Mouse (Mus musculus) forebrain, embryonic 14.5 days (tissue): ENCODE results near the gene Abr. TPM values are rescaled to one million over a fixed set of nuclear protein-coding genes. Genes with fewer than 3 reads are reported as not detected.
A peak's percentile ranks its signal among the peaks of the same experiment; 100 is the strongest.

ENCODE experiments used
- ATAC-seq: fragments of 200-750 bp; cut with Nextera tagmentation; 2 replicates; pipeline ENCODE4 v1.8.0; 2017; ENCODE audit warnings: mild to moderate bottlenecking, moderate library complexity
- DNase-seq: peaks from one replicate; pipeline ENCODE4 v3.0.0-alpha.2; 2015; ENCODE audit warnings: low spot score
- H3K27ac ChIP-seq: fragments of 300-500 bp; sonication (generic); 2 replicates; pipeline ENCODE4 v1.5.1; 2014; ENCODE audit warnings: low read depth, mild to moderate bottlenecking, control low read depth, low read length, moderate library complexity
- H3K27me3 ChIP-seq: fragments of 300-500 bp; sonication (generic); replicated peaks from 2 replicates; pipeline ENCODE4 v1.6.1; 2014; ENCODE audit warnings: low read length, control low read depth, mixed read lengths; ENCODE audit not compliant: control insufficient read depth, insufficient read depth
- H3K36me3 ChIP-seq: fragments of 300-500 bp; sonication (generic); 2 replicates; pipeline ENCODE4 v1.6.1; 2014; ENCODE audit warnings: low read length, control low read depth; ENCODE audit not compliant: control insufficient read depth, insufficient read depth
- H3K4me1 ChIP-seq: fragments of 300-500 bp; sonication (generic); 2 replicates; pipeline ENCODE4 v1.6.1; 2014; ENCODE audit warnings: antibody characterized with exemption, low read length, control low read depth; ENCODE audit not compliant: control insufficient read depth, insufficient read depth
- H3K4me2 ChIP-seq: fragments of 300-500 bp; sonication (generic); 2 replicates; pipeline ENCODE4 v1.6.1; 2014; ENCODE audit warnings: mild to moderate bottlenecking, control low read depth, low read length
- H3K4me3 ChIP-seq: fragments of 300-500 bp; sonication (generic); 2 replicates; pipeline ENCODE4 v1.5.1; 2014; ENCODE audit warnings: low read depth, low read length, control low read depth
- H3K9ac ChIP-seq: fragments of 300-500 bp; sonication (generic); 2 replicates; pipeline ENCODE4 v1.6.1; 2014; ENCODE audit warnings: mild to moderate bottlenecking, low read length, control low read depth, moderate library complexity
- H3K9me3 ChIP-seq: fragments of 300-500 bp; sonication (generic); replicated peaks from 2 replicates; pipeline ENCODE4 v1.6.1; 2016; ENCODE audit warnings: low read length, control low read depth, mixed read lengths; ENCODE audit not compliant: control insufficient read depth
- WGBS: fragments of 180-500 bp; shearing (Covaris S2); extraction: QIAGEN DNeasy Blood & Tissue Kit; methylation state at CpG from one replicate; pipeline ENCODE4 v1.1.7; 2014; 5-methylcytosine and 5-hydroxymethylcytosine counted together
- polyA plus RNA-seq: library from polyadenylated mRNA; unstranded; fragments of >200 nt; fragmentation: Nextera tagmentation; extraction: Ambion mirVana; gene quantifications from 2 replicates; pipeline ENCODE4 v1.2.1, GENCODE M21; 2014

Abr gene
- polyA plus RNA-seq, 1 experiment from 2014 or later: 88.8 TPM

DNA sequence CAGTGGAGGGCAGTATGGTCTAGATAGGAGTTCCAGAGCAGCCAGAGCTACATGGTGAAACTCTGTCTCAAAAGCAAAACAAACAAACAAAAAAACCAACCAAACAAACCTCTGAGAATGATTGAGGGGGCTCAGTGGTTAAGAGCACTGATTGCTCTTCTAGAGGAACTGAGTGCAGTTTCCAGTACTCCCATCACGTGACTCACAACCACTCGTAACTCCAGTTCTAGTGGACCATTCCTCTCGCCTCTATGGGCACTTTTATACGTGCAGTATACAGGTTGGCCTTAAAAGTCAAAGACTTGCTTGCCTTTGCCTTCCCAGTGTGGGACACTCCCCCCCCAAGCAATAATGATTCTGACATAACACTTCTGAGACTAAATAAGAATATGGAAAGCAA is 217.0 kb downstream of the Abr start:
- Histone ChIP-seq H3K4me1 (0 out of 2 replicates have a peak, but pooled peaks cover 2% of the 10 kb centered on the region), H3K36me3 (no peaks in the 10 kb centered on the region), H3K27me3 (no peaks in the 10 kb centered on the region), H3K27ac (no peak overlapping the region), H3K4me2 (no peak overlapping the region), H3K9me3 (no peaks in the 10 kb centered on the region), H3K9ac (no peak overlapping the region), H3K4me3 (no peak overlapping the region)
- no peak for ATAC-seq
- DNase-seq: no peak
- WGBS: 65% methylated on average over 4 of the region's 4 CpGs

GRCm38 (mm10) chr11:76401398-76401797 is 220.7 kb downstream of the Abr start:
- Histone ChIP-seq H3K4me1 (peaks cover 10% of the 10 kb centered on the region), H3K4me2 (no peak overlapping the region), H3K36me3 (no peaks in the 10 kb centered on the region), H3K9me3 (no peaks in the 10 kb centered on the region), H3K27me3 (no peaks in the 10 kb centered on the region), H3K27ac (no peak overlapping the region), H3K4me3 (no peak overlapping the region), H3K9ac (no peak overlapping the region; the same call in 1 of the 2 replicates)
- DNase-seq (peak; percentile 71), ATAC-seq (no peak)
- 50% methylated on average over 10 of the region's 10 CpGs for WGBS

- Histone ChIP-seq H3K9ac (no peak overlapping the region; the same call in 1 of the 2 replicates), H3K4me3 (peak overlapping the region; percentile 83; the same call in 1 of the 2 replicates), H3K4me1 (peaks cover 10% of the 10 kb centered on the region), H3K4me2 (peak overlapping the region; percentile 76), H3K36me3 (no peaks in the 10 kb centered on the region), H3K9me3 (no peaks in the 10 kb centered on the region), H3K27me3 (no peaks in the 10 kb centered on the region), H3K27ac (no peak overlapping the region; the same call in 1 of the 2 replicates)
- ATAC-seq: peak; percentile 19; the same call in 1 of the 2 replicates
- DNase-seq: peak; percentile 87
- 9% methylated on average over 11 of the region's 11 CpGs for WGBS
Measured at GRCm38 (mm10) chr11:76399587-76400330, 222.4 kb downstream of the Abr start.

DNA sequence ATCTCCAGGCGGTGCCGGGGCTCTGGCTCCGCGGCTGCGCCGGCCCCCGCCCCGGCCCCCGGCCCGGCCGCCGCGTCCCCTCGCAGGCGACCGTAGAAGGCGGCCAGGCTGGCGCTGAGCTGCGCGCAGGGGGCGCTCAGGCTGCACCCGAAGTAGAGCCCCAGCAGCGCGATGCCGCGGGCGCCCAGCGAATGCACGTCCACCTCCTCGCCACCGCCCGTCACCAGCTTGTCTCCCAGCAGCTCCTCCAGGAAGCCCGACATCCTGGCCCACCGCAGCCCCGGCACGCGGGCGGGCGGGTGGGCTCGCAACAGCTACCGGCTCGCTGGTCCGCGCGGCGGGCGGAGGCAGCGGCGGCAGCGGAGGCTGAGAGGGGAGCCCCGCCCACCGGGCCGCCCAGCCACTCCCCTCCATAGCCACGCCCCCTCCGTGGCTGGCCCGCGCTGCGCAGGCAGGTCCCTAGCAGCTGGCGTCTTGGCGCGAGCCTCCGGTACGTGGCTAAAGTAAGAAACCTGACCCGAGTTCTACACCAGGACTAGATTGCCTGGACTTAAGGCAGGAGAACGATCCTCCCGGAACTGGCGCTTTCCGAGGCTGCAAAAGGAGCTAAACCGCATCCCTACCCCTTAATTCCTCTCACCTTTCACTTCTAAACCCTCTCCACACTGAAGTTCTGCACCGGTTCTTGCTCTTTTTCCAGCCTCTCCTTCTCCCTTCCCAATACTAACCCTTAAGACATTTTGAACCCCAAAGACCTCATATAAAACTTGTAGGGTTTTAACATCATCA is 223.1 kb downstream of the Abr start, which contains the start of gene Nxn:
Gene Nxn (minus strand): TSS at position 343 of the 789 bp plus-strand sequence.
- no peaks in the 10 kb centered on the region for H3K27me3 ChIP-seq
- H3K9me3 ChIP-seq: no peaks in the 10 kb centered on the region
- peak within 1 kb of the TSS; percentile 76 for H3K4me2 ChIP-seq
- no peaks in the 10 kb centered on the region for H3K36me3 ChIP-seq
- H3K4me1 ChIP-seq: peaks cover 10% of the 10 kb centered on the region
- peak within 1 kb of the TSS; percentile 82 for H3K27ac ChIP-seq
- H3K4me3 ChIP-seq: peak within 1 kb of the TSS; percentile 83
- H3K9ac ChIP-seq: peak within 1 kb of the TSS; percentile 82
- WGBS: under 1% methylated on average over 43 of the region's 70 CpGs
- peak; percentile 90 for DNase-seq
- peak; percentile 91 for ATAC-seq

DNA sequence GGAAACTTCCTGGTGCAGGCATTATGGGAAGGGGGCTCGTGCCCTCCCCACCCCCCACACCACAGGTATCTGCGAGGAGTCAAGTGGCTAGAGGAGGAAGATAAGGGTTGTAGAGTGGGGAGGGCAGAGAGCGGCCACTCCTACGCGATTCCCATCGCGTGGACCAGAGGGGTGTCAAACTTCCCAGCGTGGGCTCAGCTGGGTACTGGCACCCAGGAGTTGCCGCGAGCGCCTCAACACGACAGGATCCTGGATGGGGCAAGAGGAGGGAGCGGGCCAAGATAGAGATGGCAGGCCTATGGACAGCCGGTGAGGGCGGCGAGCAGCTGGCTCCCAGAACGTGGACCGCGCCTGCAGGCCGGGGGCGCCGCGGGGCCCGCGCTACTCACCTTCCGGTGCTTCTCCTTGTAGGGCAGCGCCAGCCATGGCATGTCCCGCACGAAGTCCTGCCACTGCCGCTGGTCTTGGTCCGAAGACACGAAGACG is 223.8 kb downstream of the Abr start:
- no peaks in the 10 kb centered on the region for H3K9me3 ChIP-seq
- peak overlapping the region; percentile 76 for H3K4me2 ChIP-seq
- ATAC-seq: peak; percentile 59
- H3K27me3 ChIP-seq: no peaks in the 10 kb centered on the region
- H3K36me3 ChIP-seq: no peaks in the 10 kb centered on the region
- H3K27ac ChIP-seq: peak overlapping the region; percentile 82
- peak; percentile 45 for DNase-seq
- H3K4me1 ChIP-seq: peaks cover 10% of the 10 kb centered on the region
- under 1% methylated on average over 27 of the region's 33 CpGs for WGBS
- peak overlapping the region; percentile 82 for H3K9ac ChIP-seq
- peak overlapping the region; percentile 83 for H3K4me3 ChIP-seq

DNA sequence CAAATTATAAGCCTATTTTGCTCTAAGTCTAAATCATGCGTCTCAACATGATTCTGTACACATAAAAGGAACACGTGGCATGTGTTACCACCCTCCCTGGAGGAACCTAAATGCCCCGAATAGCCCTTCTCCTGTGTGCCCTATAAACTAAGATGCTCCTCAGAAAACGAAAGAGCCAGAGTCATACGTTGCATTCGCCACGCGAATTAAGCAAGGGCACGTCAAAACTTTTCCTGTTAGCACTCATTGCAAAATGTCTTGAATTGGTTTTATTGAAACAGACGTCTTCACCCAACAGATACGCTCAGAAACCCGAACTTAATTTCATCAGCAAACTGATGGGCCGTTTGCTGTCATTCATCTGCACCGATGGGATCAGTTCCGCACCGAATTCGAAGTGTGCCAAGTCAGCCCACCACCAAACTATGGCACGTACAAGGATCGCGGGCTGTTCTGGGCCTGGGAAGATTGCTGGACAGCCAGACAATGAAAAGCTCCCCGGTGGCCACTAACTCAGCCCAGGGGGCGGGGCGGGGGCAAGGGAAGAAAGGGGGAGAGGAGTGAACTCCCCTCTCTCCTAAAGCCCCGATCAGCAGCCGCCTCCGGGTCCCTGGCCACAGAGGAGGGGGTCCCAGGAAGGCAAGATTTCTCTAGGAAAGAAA is 224.3 kb downstream of the Abr start:
- H3K36me3 ChIP-seq: no peaks in the 10 kb centered on the region
- under 1% methylated on average over 26 of the region's 26 CpGs for WGBS
- H3K27ac ChIP-seq: peak overlapping the region; percentile 82; the same call in 1 of the 2 replicates
- H3K9ac ChIP-seq: peak overlapping the region; percentile 82
- no peaks in the 10 kb centered on the region for H3K9me3 ChIP-seq
- no peaks in the 10 kb centered on the region for H3K27me3 ChIP-seq
- H3K4me3 ChIP-seq: peak overlapping the region; percentile 83
- peaks cover 10% of the 10 kb centered on the region for H3K4me1 ChIP-seq
- ATAC-seq: no peak
- peak overlapping the region; percentile 76 for H3K4me2 ChIP-seq
- peak; percentile 47 for DNase-seq

DNA sequence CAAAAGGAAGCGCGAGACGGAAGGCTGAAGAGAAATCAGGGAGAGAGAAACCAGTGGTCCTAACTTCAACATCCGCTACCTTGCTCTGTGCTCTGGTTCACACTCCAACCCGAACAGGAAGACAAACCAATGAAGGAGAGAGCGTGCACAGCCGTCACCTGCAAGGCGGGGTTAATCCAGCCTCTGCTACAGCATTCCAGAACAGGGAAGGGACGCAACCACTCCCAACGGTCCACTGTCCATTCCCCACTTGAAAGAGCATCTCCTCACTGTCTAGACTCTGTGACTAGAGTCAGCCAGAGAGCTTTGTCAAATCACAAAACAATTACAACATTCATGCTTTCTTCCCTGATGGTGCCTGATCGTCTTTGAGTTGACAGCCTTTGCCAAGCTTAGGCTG is 229.1 kb downstream of the Abr start:
- no peak overlapping the region for H3K9ac ChIP-seq
- peaks cover 6% of the 10 kb centered on the region; the same call in 1 of the 2 replicates for H3K4me1 ChIP-seq
- WGBS: 92% methylated on average over 11 of the region's 11 CpGs
- H3K27ac ChIP-seq: no peak overlapping the region
- H3K9me3 ChIP-seq: no peaks in the 10 kb centered on the region
- H3K4me3 ChIP-seq: no peak overlapping the region
- no peaks in the 10 kb centered on the region for H3K27me3 ChIP-seq
- no peaks in the 10 kb centered on the region for H3K36me3 ChIP-seq
- DNase-seq (no peak), ATAC-seq (no peak)
- no peak overlapping the region for H3K4me2 ChIP-seq

DNA sequence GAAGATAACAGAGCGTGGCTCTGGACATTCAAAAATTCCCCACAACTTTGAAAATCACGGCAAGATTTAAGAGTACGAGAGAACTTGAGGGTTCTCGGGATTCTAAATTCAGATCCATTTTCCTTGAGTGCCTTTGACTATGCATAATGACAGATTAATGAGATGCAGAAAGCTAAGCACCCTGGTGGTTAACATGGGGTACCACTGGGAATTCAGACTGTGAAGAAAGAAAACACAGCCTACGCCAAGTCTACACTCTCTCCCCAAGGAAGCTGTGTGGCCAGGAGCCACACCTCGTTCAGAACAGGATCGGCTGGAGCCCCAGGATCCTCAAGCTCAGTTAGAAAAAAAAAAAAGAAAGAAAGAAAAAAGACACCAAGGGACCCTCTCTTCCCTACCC is 229.6 kb downstream of the Abr start:
- H3K9me3 ChIP-seq: no peaks in the 10 kb centered on the region
- no peak overlapping the region for H3K4me3 ChIP-seq
- H3K4me2 ChIP-seq: no peak overlapping the region
- no peak for DNase-seq
- H3K27ac ChIP-seq: no peak overlapping the region
- H3K27me3 ChIP-seq: no peaks in the 10 kb centered on the region
- WGBS: 79% methylated on average over 7 of the region's 7 CpGs
- H3K9ac ChIP-seq: no peak overlapping the region
- no peaks in the 10 kb centered on the region for H3K36me3 ChIP-seq
- peaks cover 5% of the 10 kb centered on the region; the same call in 1 of the 2 replicates for H3K4me1 ChIP-seq
- no peak for ATAC-seq
